Mouse (Mus musculus) embryonic fibroblast, embryonic 13.5 days (primary cell): ENCODE results near the gene Cd99l2. TPM values are rescaled to one million over a fixed set of nuclear protein-coding genes. Genes with fewer than 3 reads are reported as not detected.
A peak's percentile ranks its signal among the peaks of the same experiment; 100 is the strongest.

Experiments
- H3K27ac ChIP-seq: 2 replicates; pipeline ENCODE4 v1.5.1; 2012; ENCODE audit warnings: low read length, control low read depth, inconsistent platforms; ENCODE audit not compliant: insufficient read depth
- H3K4me1 ChIP-seq: 2 replicates; pipeline ENCODE4 v1.6.1; 2011; ENCODE audit warnings: low read length; ENCODE audit not compliant: control insufficient read depth, insufficient read depth
- H3K4me3 ChIP-seq: 2 replicates; pipeline ENCODE4 v1.5.1; 2011; ENCODE audit warnings: mild to moderate bottlenecking, control low read depth, low read length; ENCODE audit not compliant: insufficient read depth
- CTCF ChIP-seq: IDR thresholded peaks from 2 replicates; pipeline ENCODE4 v1.5.1; 2011; ENCODE audit warnings: mild to moderate bottlenecking, control low read depth, low read length, moderate library complexity, borderline replicate concordance; ENCODE audit not compliant: insufficient read depth
- POLR2A ChIP-seq: IDR thresholded peaks from 2 replicates; pipeline ENCODE4 v1.6.1; 2011; ENCODE audit warnings: low read depth, mild to moderate bottlenecking, control low read depth, low read length, moderate library complexity
- polyA plus RNA-seq: library from polyadenylated mRNA; stranded (reverse); fragments of >200 nt; gene quantifications from 2 replicates; pipeline ENCODE4 v1.2.4, GENCODE M21; 2011; ENCODE audit warnings: low read depth; ENCODE audit not compliant: missing spikeins, insufficient read length

Cd99l2 gene
- polyA plus RNA-seq: 38.6 and 39.5 TPM in 2 replicates

GRCm38 (mm10) chrX:71492634-71493278 is at the start of gene Cd99l2:
Cd99l2 (minus strand) TSS chrX:71492849.
- no peak for TF ChIP-seq CTCF
- TF ChIP-seq POLR2A: peak; percentile 35; the same call in 1 of the 2 replicates
- Histone ChIP-seq H3K4me1 (peaks cover 2% of the 10 kb centered on the region; the same call in 1 of the 2 replicates), H3K27ac (peak within 1 kb of the TSS; percentile 71), H3K4me3 (peak within 1 kb of the TSS; percentile 54)

- H3K4me1 ChIP-seq: no peaks in the 10 kb centered on the region
- no peak overlapping the region for H3K4me3 ChIP-seq
- TF ChIP-seq CTCF (no peak), POLR2A (no peak)
- no peak overlapping the region for H3K27ac ChIP-seq
These were observed 48.3 kb upstream of the Cd99l2 start for GRCm38 (mm10) chrX:71540821-71541510.

GRCm38 (mm10) chrX:71537791-71538190 is 45.1 kb upstream of the Cd99l2 start:
- no peaks in the 10 kb centered on the region for H3K4me1 ChIP-seq
- no peak overlapping the region for H3K27ac ChIP-seq
- H3K4me3 ChIP-seq: no peak overlapping the region
- TF ChIP-seq POLR2A (no peak), CTCF (no peak)

- no peaks in the 10 kb centered on the region for H3K4me1 ChIP-seq
- no peak overlapping the region for H3K4me3 ChIP-seq
- TF ChIP-seq POLR2A (no peak), CTCF (no peak)
- H3K27ac ChIP-seq: no peak overlapping the region
These were observed 41.5 kb upstream of the Cd99l2 start for GRCm38 (mm10) chrX:71534102-71534501.

- H3K4me3 ChIP-seq: no peak overlapping the region
- TF ChIP-seq CTCF (no peak), POLR2A (no peak)
- no peaks in the 10 kb centered on the region for H3K4me1 ChIP-seq
- H3K27ac ChIP-seq: no peak overlapping the region
These were observed 40.0 kb upstream of the Cd99l2 start for GRCm38 (mm10) chrX:71532635-71533034.

- no peak for TF ChIP-seq POLR2A
- no peak for TF ChIP-seq CTCF
- H3K4me3 ChIP-seq: no peak overlapping the region
- no peak overlapping the region for H3K27ac ChIP-seq
- H3K4me1 ChIP-seq: no peaks in the 10 kb centered on the region
These were observed 36.0 kb upstream of the Cd99l2 start for GRCm38 (mm10) chrX:71528646-71529045.

- TF ChIP-seq CTCF: no peak
- TF ChIP-seq POLR2A: no peak
- H3K4me1 ChIP-seq: no peaks in the 10 kb centered on the region
- H3K4me3 ChIP-seq: no peak overlapping the region
- no peak overlapping the region for H3K27ac ChIP-seq
These were observed 35.5 kb upstream of the Cd99l2 start for GRCm38 (mm10) chrX:71528150-71528549.

GRCm38 (mm10) chrX:71527461-71527860 is 34.8 kb upstream of the Cd99l2 start:
- Histone ChIP-seq H3K4me1 (no peaks in the 10 kb centered on the region), H3K27ac (no peak overlapping the region), H3K4me3 (no peak overlapping the region)
- no peak for TF ChIP-seq CTCF
- no peak for TF ChIP-seq POLR2A

GRCm38 (mm10) chrX:71525593-71526299 is 33.1 kb upstream of the Cd99l2 start:
- H3K4me1 ChIP-seq: no peaks in the 10 kb centered on the region
- H3K4me3 ChIP-seq: no peak overlapping the region
- TF ChIP-seq CTCF (no peak), POLR2A (no peak)
- H3K27ac ChIP-seq: no peak overlapping the region

GRCm38 (mm10) chrX:71524310-71524709 is 31.7 kb upstream of the Cd99l2 start:
- Histone ChIP-seq H3K27ac (no peak overlapping the region), H3K4me3 (no peak overlapping the region), H3K4me1 (no peaks in the 10 kb centered on the region)
- no peak for TF ChIP-seq POLR2A
- TF ChIP-seq CTCF: no peak
